Mouse (Mus musculus): ENCODE data around the gene Pole2. TPM values are rescaled to one million over a fixed set of nuclear protein-coding genes. Genes with fewer than 3 reads are reported as not detected.

Gene Pole2
- polyA plus RNA-seq (2014; fragmentation: Illumina TruSeq; extraction: RNeasy Lipid Tissue Mini Kit (QIAGEN cat#74804); ENCODE audit: insufficient read depth, low read depth, low replicate concordance): 2.4 TPM

GRCm38 (mm10) chr12:69227776-69228466 is at the start of gene Pole2:
Gene Pole2, minus strand, starts transcription at chr12:69228195.

GRCm38 (mm10) chr12:69240876-69241275 is 12.9 kb upstream of the Pole2 start, which contains the start of gene Klhdc1:
Gene Klhdc1, plus strand, starts transcription at chr12:69241176.

DNA sequence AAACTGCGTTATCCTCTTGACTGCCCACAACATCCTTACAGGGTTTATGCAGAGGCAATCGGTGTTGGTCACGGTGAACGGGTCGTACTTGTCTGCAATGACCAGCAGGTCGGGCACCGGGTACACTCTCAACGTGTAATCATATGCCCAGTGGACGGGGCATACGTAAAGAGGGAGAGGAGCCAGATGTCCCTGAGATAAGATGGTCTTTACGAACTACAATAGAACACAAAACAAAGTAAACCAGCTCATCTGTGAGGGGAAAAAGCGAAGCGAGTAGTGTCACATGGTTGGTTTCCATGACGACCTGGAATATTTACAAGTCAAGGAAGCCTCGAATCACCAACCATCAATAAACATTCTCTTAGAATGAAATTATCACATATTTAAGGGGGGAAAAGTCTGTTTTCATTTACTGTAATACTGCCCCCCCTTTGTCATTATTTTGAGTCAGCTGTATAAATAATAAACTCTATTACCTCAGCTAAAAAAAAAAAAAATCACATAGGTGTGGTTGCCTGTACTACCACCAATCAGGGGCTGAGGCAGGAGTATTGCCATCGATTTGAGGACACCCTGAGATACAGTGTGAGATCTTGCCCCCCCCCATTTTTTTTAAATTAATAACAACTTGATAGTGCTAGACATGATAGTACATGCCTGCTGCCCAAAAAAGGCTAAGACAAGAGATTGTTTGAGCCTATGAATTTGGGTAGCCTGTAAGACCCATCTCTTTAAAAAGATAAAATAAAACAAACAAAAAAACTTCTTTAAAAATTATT is 23.8 kb downstream of the Pole2 start, which contains the start of gene Gm49384:
Gm49384 (minus strand) TSS at position 216 of the 782 bp plus-strand sequence.

GRCm38 (mm10) chr12:69198164-69198535 is 29.8 kb downstream of the Pole2 start, which contains the start of gene Dnaaf2:
Gene Dnaaf2, minus strand, starts transcription at chr12:69198429.

GRCm38 (mm10) chr12:69196444-69197377 is 31.3 kb downstream of the Pole2 start, which contains the start of gene Gm49383:
Gene Gm49383, minus strand, starts transcription at chr12:69197104.

GRCm38 (mm10) chr12:69183583-69184308 is 44.2 kb downstream of the Pole2 start, which contains the start of the genes Rpl36al and Mgat2:
Gene Rpl36al, minus strand, starts transcription at chr12:69184083.
Gene Mgat2, plus strand, starts transcription at chr12:69184157.

GRCm38 (mm10) chr12:69168461-69169106 is 59.4 kb downstream of the Pole2 start, which contains the start of gene Lrr1:
Gene Lrr1, plus strand, starts transcription at chr12:69168814.

GRCm38 (mm10) chr12:69158765-69159577 is 69.0 kb downstream of the Pole2 start, which contains the start of gene Rps29:
Gene Rps29, minus strand, starts transcription at chr12:69159186.

Other genes with a start within 250 kb of the Pole2 start
- 4,130 TPM for gene Rps29, start 69.0 kb downstream of the Pole2 start, polyA plus RNA-seq (2014; fragmentation: Illumina TruSeq; extraction: RNeasy Lipid Tissue Mini Kit (QIAGEN cat#74804); ENCODE audit: insufficient read depth, low read depth, low replicate concordance)
- gene Lrr1, start 59.4 kb downstream of the Pole2 start, polyA plus RNA-seq (2014; fragmentation: Illumina TruSeq; extraction: RNeasy Lipid Tissue Mini Kit (QIAGEN cat#74804); ENCODE audit: insufficient read depth, low read depth, low replicate concordance): not detected
- gene Rpl36al, start 44.1 kb downstream of the Pole2 start, polyA plus RNA-seq (2014; fragmentation: Illumina TruSeq; extraction: RNeasy Lipid Tissue Mini Kit (QIAGEN cat#74804); ENCODE audit: insufficient read depth, low read depth, low replicate concordance): 653 TPM
- 28.4 TPM for gene Mgat2, start 44.0 kb downstream of the Pole2 start, polyA plus RNA-seq (2014; fragmentation: Illumina TruSeq; extraction: RNeasy Lipid Tissue Mini Kit (QIAGEN cat#74804); ENCODE audit: insufficient read depth, low read depth, low replicate concordance)
- gene Gm49383, start 31.1 kb downstream of the Pole2 start, polyA plus RNA-seq (2014; fragmentation: Illumina TruSeq; extraction: RNeasy Lipid Tissue Mini Kit (QIAGEN cat#74804); ENCODE audit: insufficient read depth, low read depth, low replicate concordance): 3.7 TPM
- 2.9 TPM for gene Dnaaf2, start 29.8 kb downstream of the Pole2 start, polyA plus RNA-seq (2014; fragmentation: Illumina TruSeq; extraction: RNeasy Lipid Tissue Mini Kit (QIAGEN cat#74804); ENCODE audit: insufficient read depth, low read depth, low replicate concordance)
- 3.7 TPM for gene Gm49384, start 23.9 kb downstream of the Pole2 start, polyA plus RNA-seq (2014; fragmentation: Illumina TruSeq; extraction: RNeasy Lipid Tissue Mini Kit (QIAGEN cat#74804); ENCODE audit: insufficient read depth, low read depth, low replicate concordance)
- gene Klhdc1, start 13.0 kb upstream of the Pole2 start, polyA plus RNA-seq (2014; fragmentation: Illumina TruSeq; extraction: RNeasy Lipid Tissue Mini Kit (QIAGEN cat#74804); ENCODE audit: insufficient read depth, low read depth, low replicate concordance): 4.4 TPM
- gene Klhdc2, start 68.5 kb upstream of the Pole2 start, polyA plus RNA-seq (2014; fragmentation: Illumina TruSeq; extraction: RNeasy Lipid Tissue Mini Kit (QIAGEN cat#74804); ENCODE audit: insufficient read depth, low read depth, low replicate concordance): 38.0 TPM
- 11.5 TPM for gene Nemf, start 129.0 kb upstream of the Pole2 start, polyA plus RNA-seq (2014; fragmentation: Illumina TruSeq; extraction: RNeasy Lipid Tissue Mini Kit (QIAGEN cat#74804); ENCODE audit: insufficient read depth, low read depth, low replicate concordance)
- gene Arf6, start 144.0 kb upstream of the Pole2 start, polyA plus RNA-seq (2014; fragmentation: Illumina TruSeq; extraction: RNeasy Lipid Tissue Mini Kit (QIAGEN cat#74804); ENCODE audit: insufficient read depth, low read depth, low replicate concordance): 57.8 TPM
- not detected for gene Gm9887, start 144.3 kb upstream of the Pole2 start, polyA plus RNA-seq (2014; fragmentation: Illumina TruSeq; extraction: RNeasy Lipid Tissue Mini Kit (QIAGEN cat#74804); ENCODE audit: insufficient read depth, low read depth, low replicate concordance)

Data from lung, adult 10 weeks (tissue).